Mouse (Mus musculus) cerebellum, adult 18-20 months (tissue): ENCODE measurements at regions not wholly inside any gene's neighbourhood (a gene's known extent, or its start where the extent isn't known, plus 50 kb on each side); places are given as distances from the start of the nearest gene placed in this dataset.

Experiments used
- DNase-seq, 2 experiments: peaks; one replicate each; pipeline ENCODE4 v3.0.0; 2021

- no peak for DNase-seq
These were observed 111.2 kb upstream of the Arl4c start for GRCm38 (mm10) chr1:88813200-88813599.

GRCm38 (mm10) chr1:88816376-88816945, 114.4 kb upstream of the Arl4c start:
- no peak for DNase-seq

- DNase-seq, result no peak
These were observed 123.2 kb upstream of the Arl4c start for GRCm38 (mm10) chr1:88825215-88825614.

- no peak for DNase-seq
These were observed 136.7 kb upstream of the Arl4c start for GRCm38 (mm10) chr1:88838661-88839274.

GRCm38 (mm10) chr1:88839407-88839976, 137.5 kb upstream of the Arl4c start:
- DNase-seq, result peak; percentile 43 to 52

GRCm38 (mm10) chr1:88839977-88840628, 138.1 kb upstream of the Arl4c start:
- DNase-seq, result peak; percentile 40 to 48

GRCm38 (mm10) chr1:88840991-88841592, 139.1 kb upstream of the Arl4c start:
- no peak for DNase-seq

GRCm38 (mm10) chr1:88847333-88848091, 145.5 kb upstream of the Arl4c start:
- DNase-seq, result peak; percentile 62 to 73

GRCm38 (mm10) chr1:88848246-88848645, 146.2 kb upstream of the Arl4c start:
- peak in 1 of 2 experiments; percentile 19 for DNase-seq

GRCm38 (mm10) chr1:88849421-88849820, 147.4 kb upstream of the Arl4c start:
- DNase-seq, result no peak

- no peak for DNase-seq
These were observed 149.9 kb upstream of the Arl4c start for GRCm38 (mm10) chr1:88851931-88852330.

- DNase-seq, result no peak
These were observed 159.0 kb upstream of the Arl4c start for GRCm38 (mm10) chr1:88860871-88861589.

GRCm38 (mm10) chr1:88861590-88861935, 159.5 kb upstream of the Arl4c start:
- no peak for DNase-seq

GRCm38 (mm10) chr1:88865436-88865835, 163.4 kb upstream of the Arl4c start:
- no peak for DNase-seq

- DNase-seq, result no peak
These were observed 164.6 kb upstream of the Arl4c start for GRCm38 (mm10) chr1:88866571-88866970.

- DNase-seq, result no peak
These were observed 165.1 kb upstream of the Arl4c start for GRCm38 (mm10) chr1:88867138-88867537.

- DNase-seq, result peak; percentile 40 to 52
These were observed 167.9 kb upstream of the Arl4c start for GRCm38 (mm10) chr1:88869885-88870284.

GRCm38 (mm10) chr1:88875356-88875755, 173.3 kb upstream of the Arl4c start:
- no peak for DNase-seq

- DNase-seq, result no peak
These were observed 175.4 kb upstream of the Arl4c start for GRCm38 (mm10) chr1:88877441-88877840.

- no peak for DNase-seq
These were observed 176.8 kb upstream of the Arl4c start for GRCm38 (mm10) chr1:88878831-88879230.

- no peak for DNase-seq
These were observed 177.3 kb upstream of the Arl4c start for GRCm38 (mm10) chr1:88879367-88879766.

GRCm38 (mm10) chr1:88891041-88891440, 179.2 kb upstream of the Sh3bp4 start:
- peak; percentile 5 to 7 for DNase-seq
